Mouse (Mus musculus) spleen, postnatal 14 days (tissue): Measurements from ENCODE around the gene Erg28.

Experiments
- DNase-seq, 2 experiments: peaks; one replicate each; pipeline ENCODE4 v3.0.0; 2021 to 2022; ENCODE audit warnings: low spot score in 2 of 2

Erg28 gene

GRCm38 (mm10) chr12:85813599-85813998 is 10.8 kb downstream of the Erg28 start:
- no peak for DNase-seq

- DNase-seq = no peak
These were observed 12.7 kb downstream of the Erg28 start for GRCm38 (mm10) chr12:85811676-85812075.

- DNase-seq = no peak
These were observed 13.4 kb downstream of the Erg28 start for GRCm38 (mm10) chr12:85810959-85811358.

- no peak for DNase-seq
These were observed 14.6 kb downstream of the Erg28 start for GRCm38 (mm10) chr12:85809726-85810125.

GRCm38 (mm10) chr12:85800031-85800430 is 24.3 kb downstream of the Erg28 start:
- DNase-seq = no peak

GRCm38 (mm10) chr12:85795551-85795950 is 28.8 kb downstream of the Erg28 start:
- no peak for DNase-seq

- no peak for DNase-seq
These were observed 30.3 kb downstream of the Erg28 start for GRCm38 (mm10) chr12:85794094-85794493.

- no peak for DNase-seq
These were observed 31.5 kb downstream of the Erg28 start for GRCm38 (mm10) chr12:85792821-85793346.

GRCm38 (mm10) chr12:85792158-85792557 is 32.2 kb downstream of the Erg28 start:
- DNase-seq = no peak

GRCm38 (mm10) chr12:85784916-85785815 is 39.2 kb downstream of the Erg28 start:
- DNase-seq = no peak

- no peak for DNase-seq
These were observed 42.7 kb downstream of the Erg28 start for GRCm38 (mm10) chr12:85781606-85782005.

- DNase-seq = no peak
These were observed 44.6 kb downstream of the Erg28 start for GRCm38 (mm10) chr12:85779707-85780106.

GRCm38 (mm10) chr12:85778962-85779361 is 45.4 kb downstream of the Erg28 start:
- DNase-seq = no peak

- no peak for DNase-seq
These were observed 53.0 kb downstream of the Erg28 start for GRCm38 (mm10) chr12:85771356-85771755.

GRCm38 (mm10) chr12:85767750-85768149 is 56.6 kb downstream of the Erg28 start:
- DNase-seq = no peak

- no peak for DNase-seq
These were observed 58.1 kb downstream of the Erg28 start for GRCm38 (mm10) chr12:85766287-85766686.
